Mouse (Mus musculus) regulatory T cell (primary cell): Measurements from ENCODE around the gene Sept9.

ENCODE experiments used
- in situ Hi-C: fragments of 300-600 bp; cut with MboI, MseI; formaldehyde crosslinking; loops from one replicate; pipeline ENCODE4 v1.15.1; 2025; ENCODE audit warnings: high pct_unique_total_duplicates

Sept9 gene

GRCm38 (mm10) chr11:117311127-117311800 lies 111.8 kb downstream of the Sept9 start:
- in situ Hi-C loops = loop anchor here (5.0 to 25.0 kb wide), 3 partner anchors 46 to 1851 kb away; partner anchors contain the start of gene H3f3b

- in situ Hi-C loops = loop anchor here (5.0 to 25.0 kb wide), 3 partner anchors 45 to 1850 kb away; partner anchors contain the start of gene H3f3b
Observed at GRCm38 (mm10) chr11:117312028-117312901, 112.8 kb downstream of the Sept9 start.

DNA sequence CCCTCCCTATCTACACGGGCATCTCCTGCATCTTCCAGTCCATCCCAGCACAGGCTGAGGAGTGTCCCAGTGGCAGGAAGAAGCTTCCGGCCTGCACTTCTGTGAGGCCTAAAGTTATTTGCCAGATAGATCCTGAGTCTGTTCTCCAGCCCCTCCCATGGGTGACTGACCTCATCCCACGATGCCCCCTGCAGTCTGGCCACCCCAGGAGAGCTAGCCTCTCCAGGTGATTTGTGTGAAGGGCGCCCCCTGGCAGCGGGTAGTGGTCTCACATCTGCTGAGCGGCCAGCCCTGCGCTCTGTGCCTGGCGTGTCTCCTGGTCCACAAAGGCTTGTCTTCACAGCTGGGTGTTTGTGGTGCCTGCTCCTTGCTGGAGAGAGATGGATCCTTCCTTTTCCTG lies 113.5 kb downstream of the Sept9 start:
- in situ Hi-C loops = loop anchor here (5.0 to 25.0 kb wide), 3 partner anchors 44 to 1849 kb away; partner anchors contain the start of gene H3f3b

GRCm38 (mm10) chr11:117313446-117313845 lies 114.0 kb downstream of the Sept9 start:
- in situ Hi-C loops = loop anchor here (5.0 to 25.0 kb wide), 3 partner anchors 44 to 1849 kb away; partner anchors contain the start of gene H3f3b

DNA sequence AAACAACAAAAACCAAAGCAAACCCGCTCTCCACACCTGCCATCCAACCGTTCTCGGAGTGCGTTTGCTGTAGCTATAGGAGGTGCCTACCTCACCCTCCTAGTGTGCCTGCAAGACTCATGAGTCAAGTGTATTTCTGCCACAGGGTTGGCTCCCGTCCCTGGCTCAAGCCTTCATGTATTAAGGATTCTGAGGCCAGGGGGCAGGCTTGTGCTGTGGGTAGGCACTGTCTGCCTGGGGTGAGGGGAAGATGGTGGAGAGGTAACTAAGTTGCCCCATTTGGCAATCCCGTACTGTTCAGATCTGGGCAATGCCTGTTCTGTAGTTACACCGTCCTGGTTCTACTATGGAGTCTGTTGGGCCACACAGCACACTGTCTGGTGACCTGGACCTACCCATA lies 114.6 kb downstream of the Sept9 start:
- in situ Hi-C loops = loop anchor here (5.0 to 25.0 kb wide), 3 partner anchors 43 to 1848 kb away; partner anchors contain the start of gene H3f3b

GRCm38 (mm10) chr11:117314520-117314919 lies 115.1 kb downstream of the Sept9 start:
- in situ Hi-C loops = loop anchor here (5.0 to 25.0 kb wide), 3 partner anchors 43 to 1848 kb away; partner anchors contain the start of gene H3f3b

DNA sequence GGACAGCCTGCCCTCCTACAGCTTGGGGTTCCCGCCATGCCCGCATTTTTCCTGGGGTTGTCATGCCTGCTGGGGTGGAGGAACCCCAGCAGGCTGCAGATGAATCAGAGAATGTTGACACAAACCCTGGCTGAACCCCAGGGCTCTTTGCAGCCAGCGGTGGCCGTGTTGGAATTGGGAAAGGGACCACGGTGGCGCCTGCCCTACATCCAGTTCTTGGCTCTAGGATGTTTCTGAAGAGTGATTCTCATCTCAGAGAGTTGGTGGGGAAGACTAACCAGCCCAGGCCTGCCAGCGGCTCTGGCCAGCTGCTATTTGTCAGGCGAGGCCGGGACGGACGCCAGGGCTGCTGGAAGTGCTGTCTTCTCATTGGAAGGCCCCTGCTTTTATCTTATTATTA lies 115.8 kb downstream of the Sept9 start:
- in situ Hi-C loops = loop anchor here (10.0 to 25.0 kb wide), 2 partner anchors 1291 to 1847 kb away; partner anchors contain the start of gene H3f3b

- in situ Hi-C loops = loop anchor here (10.0 to 25.0 kb wide), 2 partner anchors 1292 to 1846 kb away; partner anchors contain the start of gene H3f3b
Observed at GRCm38 (mm10) chr11:117316441-117317331, 117.2 kb downstream of the Sept9 start.

GRCm38 (mm10) chr11:117317429-117318101 lies 118.1 kb downstream of the Sept9 start:
- in situ Hi-C loops = loop anchor here (10.0 to 25.0 kb wide), 2 partner anchors 1293 to 1845 kb away; partner anchors contain the start of gene H3f3b

GRCm38 (mm10) chr11:117318202-117318601 lies 118.7 kb downstream of the Sept9 start:
- in situ Hi-C loops = loop anchor here (10.0 to 25.0 kb wide), 2 partner anchors 1293 to 1844 kb away; partner anchors contain the start of gene H3f3b

DNA sequence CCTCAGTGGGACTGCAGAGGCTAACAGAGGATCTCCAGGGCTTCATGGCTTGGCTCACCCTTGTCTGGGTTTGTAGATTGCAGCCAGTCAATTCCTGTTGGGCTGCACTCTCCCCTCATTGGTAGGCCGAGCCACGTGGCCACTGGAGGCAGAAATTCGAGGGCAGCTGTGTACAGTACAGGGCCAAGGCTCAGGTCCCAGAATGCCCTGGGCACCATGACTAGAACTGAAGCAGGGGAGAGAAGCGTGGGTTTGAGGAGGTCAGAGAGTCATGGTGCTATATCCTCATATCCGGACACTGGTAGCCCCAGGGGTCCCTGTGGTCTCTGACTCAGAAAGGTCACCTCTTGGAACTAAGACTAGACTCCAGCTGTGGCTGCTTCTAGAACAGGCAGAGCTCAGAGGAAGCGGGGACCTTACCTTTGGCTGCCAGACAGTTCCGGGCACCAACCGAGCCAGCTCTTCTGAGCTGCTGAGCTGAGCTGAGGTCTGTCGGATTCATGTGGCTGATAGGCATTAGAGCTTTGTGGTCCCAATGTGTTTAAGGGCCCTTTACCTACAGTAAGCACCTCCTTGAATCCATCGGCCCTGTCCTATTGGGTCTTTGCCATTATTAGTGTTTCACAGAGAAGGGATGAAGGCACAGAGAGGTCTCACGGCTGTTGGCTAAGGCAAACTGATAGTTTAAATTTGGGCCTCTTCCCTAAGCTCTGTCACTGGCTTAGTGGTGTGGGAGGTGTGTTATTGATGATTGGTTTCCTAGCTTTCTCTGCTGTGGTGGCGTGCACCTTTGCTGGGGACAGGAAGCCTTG lies 119.5 kb downstream of the Sept9 start:
- in situ Hi-C loops = loop anchor here (10.0 to 25.0 kb wide), 2 partner anchors 1294 to 1843 kb away; partner anchors contain the start of gene H3f3b

DNA sequence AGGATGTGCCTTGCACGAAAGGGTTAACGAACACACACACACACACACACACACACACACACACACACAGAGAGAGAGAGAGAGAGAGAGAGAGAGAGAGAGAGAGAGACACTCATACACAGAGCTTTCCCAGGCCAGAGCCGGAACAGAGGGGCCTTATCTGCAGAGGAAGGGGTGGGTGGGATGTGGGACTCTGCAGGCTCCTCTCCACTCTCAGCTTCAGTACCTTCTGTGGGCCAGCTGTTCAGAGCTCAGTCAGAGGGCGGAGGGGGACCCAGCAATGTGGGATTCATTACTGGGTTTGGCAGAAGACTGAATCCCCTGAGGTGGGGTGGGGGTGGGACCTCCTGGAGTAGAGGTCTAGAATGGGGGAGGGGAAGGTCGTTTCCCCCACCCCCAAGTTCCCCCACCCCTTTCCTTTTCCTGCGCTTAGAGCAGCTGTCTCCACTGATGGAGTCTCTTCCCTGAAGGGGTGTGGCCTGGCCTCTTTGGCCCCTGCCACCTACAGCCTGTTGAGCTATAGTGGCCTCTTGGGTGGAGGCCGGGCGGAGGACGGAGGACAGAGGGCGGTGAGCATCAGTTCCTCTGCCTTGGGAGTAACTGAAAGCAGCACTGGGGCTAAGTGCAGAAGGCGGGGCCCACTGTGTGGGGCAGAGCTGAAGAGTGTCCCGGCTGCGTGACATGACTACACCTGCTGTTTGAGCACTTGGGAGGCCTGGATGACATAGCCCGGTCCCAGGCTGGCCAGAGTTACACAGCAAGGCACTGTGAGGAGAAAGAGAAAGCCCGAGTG lies 120.3 kb downstream of the Sept9 start:
- in situ Hi-C loops = loop anchor here (10.0 to 25.0 kb wide), 2 partner anchors 1295 to 1843 kb away; partner anchors contain the start of gene H3f3b

- in situ Hi-C loops = loop anchor here (25.0 kb wide), 1 partner anchor 1842 kb away; no protein-coding TSS in a partner anchor
Observed at GRCm38 (mm10) chr11:117320482-117320881, 121.0 kb downstream of the Sept9 start.

DNA sequence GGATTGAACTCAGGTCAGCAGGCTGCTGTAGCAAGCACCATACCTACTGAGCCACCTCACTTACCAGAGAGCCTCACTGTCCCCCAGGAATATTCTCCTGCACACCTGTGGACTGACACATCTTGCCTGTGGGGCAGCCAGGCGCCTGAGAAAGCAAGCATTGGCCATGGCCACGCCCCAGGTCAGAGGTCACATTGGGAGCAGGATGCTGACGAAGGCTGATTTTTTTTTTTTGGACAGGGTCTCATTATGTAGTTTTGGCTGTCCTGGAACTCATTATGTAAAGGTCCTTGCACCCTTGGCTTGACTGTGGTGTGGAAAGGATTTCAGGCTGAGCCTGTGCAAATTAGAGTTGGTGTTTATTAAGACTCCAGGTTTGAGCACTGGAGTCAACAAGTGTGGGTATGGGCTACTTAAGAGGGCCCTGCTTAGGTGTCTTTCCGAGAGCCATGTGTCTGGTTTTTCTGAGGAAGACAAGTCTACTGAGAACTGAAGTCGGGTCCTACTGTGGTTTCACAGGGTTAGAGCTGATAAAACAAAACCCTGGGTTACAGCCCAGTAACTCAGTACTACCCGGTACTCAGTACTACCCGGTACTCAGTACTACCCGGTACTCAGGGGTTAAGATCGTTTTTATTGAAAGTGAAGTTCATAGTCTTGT lies 122.0 kb downstream of the Sept9 start:
- in situ Hi-C loops = loop anchor here (25.0 kb wide), 1 partner anchor 1841 kb away; no protein-coding TSS in a partner anchor

- in situ Hi-C loops = loop anchor here (25.0 kb wide), 1 partner anchor 1840 kb away; no protein-coding TSS in a partner anchor
Observed at GRCm38 (mm10) chr11:117322311-117322710, 122.8 kb downstream of the Sept9 start.

DNA sequence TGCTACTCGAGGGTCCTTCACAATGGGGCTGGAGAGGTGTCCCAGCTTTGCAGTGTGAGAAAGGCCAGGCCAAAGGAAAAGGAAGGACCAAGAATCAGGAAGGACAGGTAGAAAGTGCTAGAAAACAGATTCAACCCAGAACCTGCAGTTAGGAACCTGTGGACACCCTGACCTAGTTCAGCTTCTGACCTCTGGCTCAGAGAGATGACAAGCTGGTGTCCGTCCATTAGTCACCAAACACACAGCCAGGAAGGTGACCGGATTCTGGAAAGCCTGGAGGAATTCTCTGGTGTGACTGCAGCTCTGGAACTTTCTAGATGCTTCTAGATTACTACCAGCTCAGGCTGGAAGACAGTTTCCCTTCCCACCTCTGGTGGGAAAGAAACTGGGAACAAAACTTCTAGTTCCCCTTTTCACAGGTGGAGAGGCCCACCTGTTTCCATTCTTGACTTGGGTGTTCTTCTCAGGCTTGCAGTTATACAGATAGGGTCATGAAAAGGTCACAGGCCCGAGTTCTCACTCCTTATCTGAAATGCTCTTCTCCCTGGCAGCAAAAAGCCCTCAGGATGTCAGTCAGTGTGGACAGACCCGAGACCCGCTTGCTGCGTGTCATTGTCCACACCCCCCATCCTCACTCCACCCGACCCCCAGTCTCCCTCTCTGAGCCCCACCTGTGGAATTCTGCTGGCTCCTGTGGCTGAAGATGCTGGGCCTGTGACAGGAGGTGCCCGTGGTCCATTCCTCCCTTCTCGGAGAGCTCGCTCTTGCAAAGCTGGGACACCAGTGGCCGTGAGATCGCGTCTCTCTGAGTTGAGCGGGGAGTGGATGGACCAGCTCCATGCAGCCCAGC lies 123.5 kb downstream of the Sept9 start:
- in situ Hi-C loops = loop anchor here (25.0 kb wide), 1 partner anchor 1839 kb away; no protein-coding TSS in a partner anchor
